Mouse (Mus musculus) inflammation-experienced regulatory T-cells, adult 16 weeks (primary cell): ENCODE data around the gene Wnt6. TPM values are rescaled to one million over a fixed set of nuclear protein-coding genes. Genes with fewer than 3 reads are reported as not detected.

Experiments used
- polyA plus RNA-seq: library from polyadenylated mRNA; unstranded; fragments of 100-300 nt; shearing (Covaris generic); gene quantifications from one replicate; pipeline ENCODE4 v1.2.1, GENCODE M21; 2017

Gene Wnt6
- polyA plus RNA-seq = not detected

DNA sequence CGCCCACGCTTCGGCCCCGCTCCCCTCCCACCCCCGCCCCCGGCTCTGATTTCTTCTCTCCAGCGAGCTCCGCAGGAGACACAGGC is at the start of gene Wnt6:
Gene Wnt6, plus strand, starts transcription at position 48 of the 86 bp plus-strand sequence.

GRCm38 (mm10) chr1:74748643-74749271 is 22.9 kb upstream of the Wnt6 start, which contains the start of gene Prkag3:
Gene Prkag3 (minus strand): TSS chr1:74749221.

GRCm38 (mm10) chr1:74791249-74791648 is 19.6 kb downstream of the Wnt6 start, which contains the start of gene Wnt10a:
Gene Wnt10a (plus strand): TSS chr1:74791516.

Other genes starting within 250 kb of the Wnt6 start
- 0.98 TPM for gene Plcd4, start 229.0 kb upstream of the Wnt6 start, polyA plus RNA-seq
- gene Usp37, start 227.6 kb upstream of the Wnt6 start, polyA plus RNA-seq = 22.0 TPM
- 17.5 TPM for gene Zfp142, start 183.6 kb upstream of the Wnt6 start, polyA plus RNA-seq
- 14.3 TPM for gene Bcs1l, start 183.6 kb upstream of the Wnt6 start, polyA plus RNA-seq
- 33.1 TPM for gene Rnf25, start 170.5 kb upstream of the Wnt6 start, polyA plus RNA-seq
- 0.18 TPM for gene Stk36, start 170.4 kb upstream of the Wnt6 start, polyA plus RNA-seq
- gene Ttll4, start 110.1 kb upstream of the Wnt6 start, polyA plus RNA-seq = 48.4 TPM
- gene Cyp27a1, start 58.3 kb upstream of the Wnt6 start, polyA plus RNA-seq = 0.51 TPM
- gene Prkag3, start 22.7 kb upstream of the Wnt6 start, polyA plus RNA-seq = not detected
- gene Wnt10a, start 19.6 kb downstream of the Wnt6 start, polyA plus RNA-seq = 0.43 TPM
- not detected for gene Cdk5r2, start 83.0 kb downstream of the Wnt6 start, polyA plus RNA-seq
- gene Fev, start 113.5 kb downstream of the Wnt6 start, polyA plus RNA-seq = not detected
- not detected for gene Cryba2, start 121.3 kb downstream of the Wnt6 start, polyA plus RNA-seq
- not detected for gene Cfap65, start 163.7 kb downstream of the Wnt6 start, polyA plus RNA-seq
- 0.20 TPM for gene Ihh, start 179.8 kb downstream of the Wnt6 start, polyA plus RNA-seq